Mouse (Mus musculus) thymus, postnatal 14 days (tissue): ENCODE measurements around the gene Sh3bp1.

Experiments used
- DNase-seq: peaks from one replicate; pipeline ENCODE4 v3.0.0; 2021

Sh3bp1 gene

DNA sequence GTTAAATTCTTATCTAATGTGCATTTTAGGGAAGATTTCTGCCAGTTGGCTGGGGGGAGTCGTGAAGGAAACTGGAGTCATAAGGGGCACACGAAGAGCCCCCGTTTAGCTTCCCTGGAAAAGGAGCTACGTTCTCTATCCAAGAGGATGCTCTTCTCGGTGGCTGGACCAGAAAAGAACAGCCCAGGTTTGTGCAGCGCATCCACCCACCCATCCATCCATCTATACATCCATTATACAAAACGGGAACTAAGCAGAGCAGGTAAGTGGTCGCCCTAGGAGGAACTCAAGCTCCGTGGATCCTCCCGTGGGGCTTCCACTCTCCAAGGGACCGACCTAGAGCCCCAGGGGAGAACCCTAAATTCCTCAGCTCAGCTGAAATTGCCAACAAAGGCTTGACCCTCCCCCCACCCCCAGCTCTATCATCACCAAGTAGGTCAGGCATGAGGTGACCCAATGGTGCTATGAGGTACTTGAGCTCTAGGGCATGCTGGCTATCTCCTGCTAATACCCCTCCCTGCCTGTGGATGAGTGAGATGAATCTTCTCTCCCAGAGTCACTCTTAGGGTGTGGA is 48.7 kb downstream of the Sh3bp1 start:
- DNase-seq = no peak

DNA sequence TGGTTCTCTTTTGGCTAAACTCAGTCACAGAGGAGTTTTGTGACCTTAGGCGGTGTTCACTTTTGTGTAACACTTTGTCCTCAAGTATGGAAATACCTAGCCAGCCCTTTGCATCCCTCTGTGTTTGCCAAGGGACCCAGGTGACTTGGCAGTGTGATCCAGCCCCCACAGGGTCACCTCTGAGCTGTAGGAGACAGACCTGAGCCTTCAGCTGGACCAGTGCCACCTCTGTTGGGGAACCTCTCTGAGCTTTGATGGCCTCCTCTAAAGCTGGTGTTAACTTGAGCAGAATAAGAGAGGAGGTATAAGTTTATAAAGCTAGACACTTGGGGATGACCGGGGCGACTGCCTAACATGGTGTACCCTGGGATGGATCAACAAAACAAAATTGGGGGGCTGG is 49.3 kb downstream of the Sh3bp1 start:
- no peak for DNase-seq

DNA sequence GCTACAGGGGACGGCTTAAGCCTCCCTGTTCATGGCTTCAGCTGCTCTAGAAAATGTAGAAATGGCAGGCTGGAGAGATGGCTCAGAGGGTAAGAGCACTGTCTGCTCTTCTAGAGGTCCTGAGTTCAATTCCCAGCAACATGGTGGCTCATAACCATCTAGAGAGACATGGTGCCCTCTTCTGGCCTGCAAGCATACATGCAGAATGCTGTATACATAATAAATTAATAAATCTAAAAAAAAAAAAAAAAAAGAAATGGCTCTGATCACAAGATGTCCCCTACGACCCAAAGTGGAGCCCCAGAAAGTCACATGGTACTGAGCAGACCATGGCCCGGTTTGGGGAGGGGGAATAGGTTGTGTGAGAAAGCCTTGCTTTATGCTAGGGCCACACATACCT is 56.1 kb downstream of the Sh3bp1 start:
- DNase-seq = no peak

DNA sequence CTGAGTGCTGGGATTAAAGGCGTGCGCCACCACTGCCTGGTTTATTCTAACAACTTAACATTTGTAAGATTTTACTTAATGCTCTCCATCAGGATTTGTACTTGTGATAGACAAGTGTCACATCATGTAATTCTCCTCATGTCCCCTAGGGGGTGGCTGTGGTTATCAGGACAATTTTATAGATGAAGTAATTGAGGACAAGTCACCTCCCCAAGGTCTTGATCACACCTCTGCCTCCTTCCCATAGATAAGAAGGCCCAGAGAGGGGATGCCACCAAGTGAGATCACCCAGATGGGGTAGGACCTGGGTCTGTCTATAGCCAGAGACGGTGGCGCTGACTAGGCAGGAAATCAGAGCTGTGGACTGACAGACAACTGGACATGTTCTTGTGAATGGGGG is 56.8 kb downstream of the Sh3bp1 start:
- DNase-seq = peak; percentile 28

DNA sequence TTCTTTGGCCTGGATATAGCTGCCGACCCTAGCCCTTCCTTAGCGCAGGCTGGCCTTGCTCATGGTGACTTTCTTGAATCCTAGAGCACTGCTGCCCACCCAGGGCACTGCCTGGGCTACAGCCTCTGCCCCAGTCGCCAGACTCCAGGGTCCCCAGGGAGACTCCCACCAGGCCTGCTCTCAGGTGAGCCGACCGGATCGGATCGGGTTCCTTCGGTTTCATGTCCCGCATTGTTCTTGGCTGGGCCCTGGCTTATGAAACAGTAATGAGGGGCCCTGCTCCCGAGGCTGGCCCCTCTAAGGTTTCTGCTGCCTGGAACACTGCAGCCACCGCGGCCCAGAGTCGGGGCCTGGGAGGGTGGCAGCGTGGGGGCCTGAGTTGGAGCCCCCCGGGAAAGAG is 57.5 kb downstream of the Sh3bp1 start:
- DNase-seq = no peak

DNA sequence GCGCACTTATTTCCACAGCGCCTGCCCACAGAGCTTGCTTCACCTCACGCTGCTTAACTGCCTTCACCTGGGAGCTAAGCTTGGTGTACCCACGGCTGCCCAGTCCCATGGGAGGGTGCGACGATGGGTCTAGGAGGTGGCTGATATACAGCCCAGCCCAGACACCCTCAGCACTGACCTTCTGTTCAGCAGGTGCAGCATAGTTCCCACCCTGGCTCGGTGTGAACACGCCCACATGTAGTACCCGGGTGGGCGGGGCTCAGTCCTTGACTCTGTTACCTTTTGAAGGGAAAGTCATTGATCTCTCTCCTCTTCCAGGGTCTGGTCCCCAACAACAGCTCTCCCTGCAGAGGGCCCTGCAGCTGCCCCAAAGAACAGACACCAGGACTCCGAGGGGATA is 60.0 kb downstream of the Sh3bp1 start:
- DNase-seq = no peak

DNA sequence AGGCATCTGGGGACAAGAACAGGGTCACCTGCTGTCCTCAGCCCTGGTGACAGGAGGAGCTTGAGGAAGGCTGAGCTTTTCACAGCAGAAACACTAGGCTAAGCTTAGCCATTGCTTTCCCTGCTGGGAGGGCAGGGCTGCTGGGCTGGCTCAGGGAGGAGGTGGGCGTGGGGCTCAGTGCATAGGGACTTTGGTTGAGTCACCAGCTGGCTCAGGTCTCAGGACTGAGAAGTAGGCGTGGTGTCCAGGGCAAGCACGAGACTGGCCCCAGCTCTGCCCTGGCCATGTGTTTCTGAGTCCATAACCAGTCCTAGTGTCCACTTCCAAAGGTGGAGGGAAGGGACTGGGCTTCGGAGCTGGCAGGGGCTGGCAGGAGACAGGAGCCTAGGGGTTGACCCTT is 60.5 kb downstream of the Sh3bp1 start:
- no peak for DNase-seq
